Mouse (Mus musculus) embryo, embryonic 11 days (tissue): ENCODE data around the gene Tmem274.
A peak's percentile ranks its signal among the peaks of the same experiment; 100 is the strongest.

ENCODE experiments used
- DNase-seq: peaks from one replicate; pipeline ENCODE4 v3.0.0-alpha.2; 2015

Tmem274 gene

DNA sequence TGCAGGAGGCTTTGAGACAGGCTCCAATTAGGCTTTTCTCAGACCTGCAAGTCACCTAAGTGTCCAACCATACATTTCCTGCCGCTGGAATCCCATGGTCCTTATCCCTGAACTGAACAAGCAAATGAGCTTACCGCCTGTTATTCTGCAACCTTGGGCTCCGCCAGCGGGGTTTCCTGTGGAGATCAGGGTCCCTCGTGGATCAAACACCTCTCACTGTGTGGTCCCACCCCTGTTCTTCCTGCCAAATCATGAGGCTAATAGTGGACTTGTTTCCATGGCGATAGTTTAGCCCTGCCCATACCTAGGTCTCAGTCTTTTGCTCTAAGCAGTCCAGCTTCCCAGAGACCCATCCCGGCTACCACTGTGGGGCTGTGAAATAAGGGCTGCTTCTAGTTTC lies 49.2 kb downstream of the Tmem274 start:
- DNase-seq: peak; percentile 37

DNA sequence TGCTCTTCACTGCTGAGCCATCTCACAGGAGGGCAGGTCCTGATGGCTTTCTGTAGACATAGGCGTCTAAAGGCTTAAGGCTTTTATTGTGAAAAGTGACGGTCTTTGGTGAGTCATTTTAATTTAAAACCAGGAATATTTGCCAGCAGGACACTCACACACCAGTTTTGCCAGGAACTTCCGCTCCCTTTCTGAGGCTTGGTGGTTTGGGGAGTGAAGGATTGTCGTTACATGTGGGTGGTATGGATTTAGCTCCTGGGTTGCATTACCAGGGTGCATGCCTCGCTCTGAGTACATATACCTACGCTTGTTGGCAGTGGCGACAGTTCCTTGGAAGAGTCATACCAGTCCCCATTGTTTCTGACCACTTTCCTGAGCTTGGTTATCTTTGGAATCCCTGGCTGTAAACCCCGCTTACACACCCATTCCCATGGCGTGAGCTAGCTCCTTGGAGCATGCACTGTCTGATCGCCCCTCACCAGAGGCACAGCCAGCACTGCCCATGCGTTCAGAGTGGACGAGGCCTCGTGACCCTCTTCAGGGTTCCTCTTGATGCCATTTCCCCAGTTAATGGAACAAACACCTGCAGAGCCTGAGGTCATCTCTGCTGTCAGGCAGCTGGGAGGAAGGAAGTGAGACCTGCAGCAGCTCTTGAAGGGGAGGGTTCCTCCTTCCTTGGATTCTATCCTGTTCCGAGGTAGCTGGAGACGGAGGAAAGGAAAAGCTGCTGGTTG lies 50.6 kb downstream of the Tmem274 start:
- DNase-seq: no peak

GRCm38 (mm10) chr4:149529691-149530090 lies 52.5 kb downstream of the Tmem274 start:
- DNase-seq: no peak
